Mouse (Mus musculus): ENCODE measurements around the gene Runx1. TPM values are rescaled to one million over a fixed set of nuclear protein-coding genes. Genes with fewer than 3 reads are reported as not detected.

Runx1 gene
- polyA plus RNA-seq, 1 experiment from 2014 or later, result 4.1 TPM

DNA sequence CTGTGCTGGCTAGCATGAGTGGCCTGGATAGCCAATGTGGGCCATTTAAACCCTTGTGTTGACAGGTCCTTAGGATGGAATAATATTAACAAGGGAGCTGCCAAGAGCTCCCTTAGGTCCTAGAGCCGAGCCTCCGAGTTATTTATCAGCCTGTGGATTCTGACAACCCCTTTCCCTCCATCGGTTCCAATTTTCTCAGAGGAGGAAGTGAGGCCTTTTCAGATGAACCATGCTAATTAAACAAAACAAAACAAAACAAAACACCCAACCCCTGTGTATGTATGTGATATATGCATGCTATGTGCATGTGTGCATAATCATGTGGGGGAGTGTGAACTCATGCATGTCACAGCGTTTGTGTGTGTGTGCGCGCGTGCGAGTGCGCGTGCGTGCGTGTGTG is 3.3 kb downstream of the Runx1 start:
- WGBS (ENCODE audit: insufficient replicate concordance), result 67% methylated on average over 12 of the region's 12 CpGs
- Histone ChIP-seq H3K9ac (ENCODE audit: low read depth, low read length) (peak overlapping the region; percentile 50), H3K27me3 (ENCODE audit: control insufficient read depth, insufficient read depth, low read depth, low read length) (no peaks in the 10 kb centered on the region), H3K4me1 (ENCODE audit: control insufficient read depth, low read depth, low read length) (peaks cover 66% of the 10 kb centered on the region), H3K4me3 (ENCODE audit: low read depth, low read length) (peak overlapping the region; percentile 62), H3K36me3 (ENCODE audit: control insufficient read depth, insufficient read depth) (no peaks in the 10 kb centered on the region), H3K9me3 (replicated peaks; ENCODE audit: control insufficient read depth, low read length) (no peaks in the 10 kb centered on the region), H3K27ac (ENCODE audit: low read length) (peak overlapping the region; percentile 85), H3K4me2 (ENCODE audit: low read depth, low read length) (peak overlapping the region; percentile 75)
- no peak for ATAC-seq (ENCODE audit: low read depth)

GRCm38 (mm10) chr16:92821938-92822629 is 3.9 kb downstream of the Runx1 start:
- Histone ChIP-seq H3K4me2 (ENCODE audit: low read depth, low read length) (peak overlapping the region; percentile 75), H3K27ac (ENCODE audit: low read length) (peak overlapping the region; percentile 85), H3K36me3 (ENCODE audit: control insufficient read depth, insufficient read depth) (no peaks in the 10 kb centered on the region), H3K9ac (ENCODE audit: low read depth, low read length) (peak overlapping the region; percentile 50), H3K27me3 (ENCODE audit: control insufficient read depth, insufficient read depth, low read depth, low read length) (no peaks in the 10 kb centered on the region), H3K4me3 (ENCODE audit: low read depth, low read length) (peak overlapping the region; percentile 62), H3K9me3 (replicated peaks; ENCODE audit: control insufficient read depth, low read length) (no peaks in the 10 kb centered on the region), H3K4me1 (ENCODE audit: control insufficient read depth, low read depth, low read length) (peaks cover 68% of the 10 kb centered on the region)
- 16% methylated on average over 14 of the region's 14 CpGs for WGBS (ENCODE audit: insufficient replicate concordance)
- peak; percentile 72 for ATAC-seq (ENCODE audit: low read depth)

DNA sequence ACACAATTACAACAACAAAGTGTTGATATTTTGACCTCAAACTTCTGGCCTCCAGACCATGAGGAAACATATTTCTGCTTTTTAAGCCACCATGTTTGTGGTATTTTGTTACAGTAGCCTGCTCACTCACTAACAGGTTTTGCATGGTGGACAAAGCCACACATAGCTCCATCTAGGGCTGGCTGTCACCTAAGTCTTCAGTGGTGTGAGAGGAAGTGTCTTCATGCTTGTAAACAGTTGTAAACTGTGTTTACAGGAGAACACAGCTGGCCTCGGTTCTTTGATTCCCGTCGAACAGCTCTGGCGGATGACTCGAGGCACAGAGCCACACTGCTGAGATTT is 4.4 kb downstream of the Runx1 start:
- peaks cover 68% of the 10 kb centered on the region for H3K4me1 ChIP-seq (ENCODE audit: control insufficient read depth, low read depth, low read length)
- no peak overlapping the region; the same call in 1 of the 2 replicates for H3K4me3 ChIP-seq (ENCODE audit: low read depth, low read length)
- WGBS (ENCODE audit: insufficient replicate concordance), result 14% methylated on average over 5 of the region's 5 CpGs

GRCm38 (mm10) chr16:92820451-92820850 is 5.5 kb downstream of the Runx1 start:
- WGBS (ENCODE audit: insufficient replicate concordance), result 53% methylated on average over 6 of the region's 6 CpGs
- no peak for ATAC-seq (ENCODE audit: low read depth)
- Histone ChIP-seq H3K9ac (ENCODE audit: low read depth, low read length) (no peak overlapping the region), H3K4me3 (ENCODE audit: low read depth, low read length) (no peak overlapping the region), H3K9me3 (replicated peaks; ENCODE audit: control insufficient read depth, low read length) (no peaks in the 10 kb centered on the region), H3K4me1 (ENCODE audit: control insufficient read depth, low read depth, low read length) (peaks cover 62% of the 10 kb centered on the region), H3K4me2 (ENCODE audit: low read depth, low read length) (no peak overlapping the region), H3K27ac (ENCODE audit: low read length) (no peak overlapping the region), H3K27me3 (ENCODE audit: control insufficient read depth, insufficient read depth, low read depth, low read length) (no peaks in the 10 kb centered on the region), H3K36me3 (ENCODE audit: control insufficient read depth, insufficient read depth) (no peaks in the 10 kb centered on the region)

More for the DNA sequence above, 4.4 kb downstream of the Runx1 start:
- no peaks in the 10 kb centered on the region for H3K9me3 ChIP-seq (replicated peaks; ENCODE audit: control insufficient read depth, low read length)
- H3K27ac ChIP-seq (ENCODE audit: low read length), result peak overlapping the region; percentile 71
- H3K27me3 ChIP-seq (ENCODE audit: control insufficient read depth, insufficient read depth, low read depth, low read length), result no peaks in the 10 kb centered on the region
- H3K4me2 ChIP-seq (ENCODE audit: low read depth, low read length), result peak overlapping the region; percentile 75
- ATAC-seq (ENCODE audit: low read depth), result no peak
- H3K36me3 ChIP-seq (ENCODE audit: control insufficient read depth, insufficient read depth), result no peaks in the 10 kb centered on the region
- no peak overlapping the region for H3K9ac ChIP-seq (ENCODE audit: low read depth, low read length)

- Histone ChIP-seq H3K4me1 (ENCODE audit: control insufficient read depth, low read depth, low read length) (peaks cover 55% of the 10 kb centered on the region), H3K9ac (ENCODE audit: low read depth, low read length) (0 out of 2 replicates have a peak overlapping the region, but pooled peaks have one; percentile 13), H3K9me3 (replicated peaks; ENCODE audit: control insufficient read depth, low read length) (no peaks in the 10 kb centered on the region), H3K27me3 (ENCODE audit: control insufficient read depth, insufficient read depth, low read depth, low read length) (no peaks in the 10 kb centered on the region), H3K4me2 (ENCODE audit: low read depth, low read length) (peak overlapping the region; percentile 26), H3K27ac (ENCODE audit: low read length) (peak overlapping the region; percentile 66), H3K36me3 (ENCODE audit: control insufficient read depth, insufficient read depth) (no peaks in the 10 kb centered on the region), H3K4me3 (ENCODE audit: low read depth, low read length) (no peak overlapping the region)
- WGBS (ENCODE audit: insufficient replicate concordance), result 18% methylated on average over 8 of the region's 8 CpGs
- ATAC-seq (ENCODE audit: low read depth), result peak; percentile 54
Measured at GRCm38 (mm10) chr16:92818480-92819269, 7.3 kb downstream of the Runx1 start.

- no peak for ATAC-seq (ENCODE audit: low read depth)
- Histone ChIP-seq H3K9me3 (replicated peaks; ENCODE audit: control insufficient read depth, low read length) (no peaks in the 10 kb centered on the region), H3K27ac (ENCODE audit: low read length) (no peak overlapping the region), H3K9ac (ENCODE audit: low read depth, low read length) (no peak overlapping the region), H3K4me1 (ENCODE audit: control insufficient read depth, low read depth, low read length) (peaks cover 43% of the 10 kb centered on the region), H3K27me3 (ENCODE audit: control insufficient read depth, insufficient read depth, low read depth, low read length) (no peaks in the 10 kb centered on the region), H3K36me3 (ENCODE audit: control insufficient read depth, insufficient read depth) (no peaks in the 10 kb centered on the region), H3K4me2 (ENCODE audit: low read depth, low read length) (no peak overlapping the region), H3K4me3 (ENCODE audit: low read depth, low read length) (no peak overlapping the region)
- WGBS (ENCODE audit: insufficient replicate concordance), result 74% methylated on average over 7 of the region's 7 CpGs
Measured at GRCm38 (mm10) chr16:92816092-92816491, 9.9 kb downstream of the Runx1 start.

DNA sequence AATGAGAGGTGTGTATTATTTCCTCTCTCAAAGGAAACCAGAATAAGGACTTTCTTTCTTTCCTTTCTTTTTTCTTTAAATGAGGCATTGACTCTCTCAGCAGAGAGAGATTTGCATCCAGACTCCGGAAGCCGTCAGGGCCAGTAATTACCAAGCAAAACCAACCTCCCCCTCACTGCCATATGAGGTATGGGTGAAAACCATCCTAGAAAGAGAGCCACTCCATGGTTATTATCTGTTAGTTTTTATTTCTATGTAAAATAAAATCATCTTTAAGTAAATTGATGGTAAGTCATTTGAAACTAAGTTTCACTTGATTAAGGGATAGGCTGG is 10.8 kb downstream of the Runx1 start:
- Histone ChIP-seq H3K9ac (ENCODE audit: low read depth, low read length) (no peak overlapping the region), H3K27ac (ENCODE audit: low read length) (no peak overlapping the region), H3K4me2 (ENCODE audit: low read depth, low read length) (no peak overlapping the region), H3K27me3 (ENCODE audit: control insufficient read depth, insufficient read depth, low read depth, low read length) (no peaks in the 10 kb centered on the region), H3K9me3 (replicated peaks; ENCODE audit: control insufficient read depth, low read length) (no peaks in the 10 kb centered on the region), H3K4me1 (ENCODE audit: control insufficient read depth, low read depth, low read length) (peaks cover 36% of the 10 kb centered on the region), H3K4me3 (ENCODE audit: low read depth, low read length) (no peak overlapping the region), H3K36me3 (ENCODE audit: control insufficient read depth, insufficient read depth) (no peaks in the 10 kb centered on the region)
- no peak for ATAC-seq (ENCODE audit: low read depth)
- WGBS (ENCODE audit: insufficient replicate concordance), result 67% methylated on average over 2 of the region's 2 CpGs

- Histone ChIP-seq H3K4me1 (ENCODE audit: control insufficient read depth, low read depth, low read length) (peaks cover 31% of the 10 kb centered on the region), H3K36me3 (ENCODE audit: control insufficient read depth, insufficient read depth) (no peaks in the 10 kb centered on the region), H3K4me2 (ENCODE audit: low read depth, low read length) (no peak overlapping the region), H3K27me3 (ENCODE audit: control insufficient read depth, insufficient read depth, low read depth, low read length) (no peaks in the 10 kb centered on the region), H3K27ac (ENCODE audit: low read length) (no peak overlapping the region), H3K9ac (ENCODE audit: low read depth, low read length) (no peak overlapping the region), H3K4me3 (ENCODE audit: low read depth, low read length) (no peak overlapping the region), H3K9me3 (replicated peaks; ENCODE audit: control insufficient read depth, low read length) (no peaks in the 10 kb centered on the region)
- WGBS (ENCODE audit: insufficient replicate concordance), result 45% methylated on average over 5 of the region's 5 CpGs
- ATAC-seq (ENCODE audit: low read depth), result no peak
Measured at GRCm38 (mm10) chr16:92814366-92815194, 11.4 kb downstream of the Runx1 start.

Data from liver, embryonic 16.5 days (tissue).